Mouse (Mus musculus) embryonic facial prominence, embryonic 12.5 days (tissue): ENCODE measurements at regions not wholly inside any gene's neighbourhood (a gene's known extent, or its start where the extent isn't known, plus 50 kb on each side); places are given as distances from the start of the nearest gene placed in this dataset.

Source experiments
- ATAC-seq: fragments of 200-750 bp; cut with Nextera tagmentation; 2 replicates; pipeline ENCODE4 v1.8.0; 2017; ENCODE audit not compliant: insufficient number of reproducible peaks, insufficient read depth, low FRiP score, low TSS enrichment
- H3K27ac ChIP-seq: fragments of 300-500 bp; sonication (generic); 2 replicates; pipeline ENCODE4 v1.5.1; 2016; ENCODE audit warnings: mild to moderate bottlenecking
- H3K27me3 ChIP-seq: fragments of 300-500 bp; sonication (generic); 2 replicates; pipeline ENCODE4 v1.6.1; 2016; ENCODE audit warnings: mild to moderate bottlenecking, moderate library complexity
- H3K36me3 ChIP-seq: fragments of 300-500 bp; sonication (generic); 2 replicates; pipeline ENCODE4 v1.6.1; 2016; ENCODE audit warnings: mild to moderate bottlenecking
- H3K4me1 ChIP-seq: fragments of 300-500 bp; sonication (generic); 2 replicates; pipeline ENCODE4 v1.6.1; 2016
- H3K4me2 ChIP-seq: fragments of 300-500 bp; sonication (generic); replicated peaks from 2 replicates; pipeline ENCODE4 v1.6.1; 2016; ENCODE audit warnings: mild to moderate bottlenecking, moderate library complexity
- H3K4me3 ChIP-seq: fragments of 300-500 bp; sonication (generic); 2 replicates; pipeline ENCODE4 v1.5.1; 2016; ENCODE audit warnings: mild to moderate bottlenecking
- H3K9ac ChIP-seq: fragments of 300-500 bp; sonication (generic); 2 replicates; pipeline ENCODE4 v1.6.1; 2016; ENCODE audit warnings: mild to moderate bottlenecking, moderate library complexity
- H3K9me3 ChIP-seq: fragments of 300-500 bp; sonication (generic); 2 replicates; pipeline ENCODE4 v1.6.1; 2016; ENCODE audit warnings: mild to moderate bottlenecking, moderate library complexity
- WGBS: fragments of 180-500 bp; shearing (Covaris S2); methylation state at CpG from one replicate; pipeline ENCODE4 v1.1.7; 2016; 5-methylcytosine and 5-hydroxymethylcytosine counted together

DNA sequence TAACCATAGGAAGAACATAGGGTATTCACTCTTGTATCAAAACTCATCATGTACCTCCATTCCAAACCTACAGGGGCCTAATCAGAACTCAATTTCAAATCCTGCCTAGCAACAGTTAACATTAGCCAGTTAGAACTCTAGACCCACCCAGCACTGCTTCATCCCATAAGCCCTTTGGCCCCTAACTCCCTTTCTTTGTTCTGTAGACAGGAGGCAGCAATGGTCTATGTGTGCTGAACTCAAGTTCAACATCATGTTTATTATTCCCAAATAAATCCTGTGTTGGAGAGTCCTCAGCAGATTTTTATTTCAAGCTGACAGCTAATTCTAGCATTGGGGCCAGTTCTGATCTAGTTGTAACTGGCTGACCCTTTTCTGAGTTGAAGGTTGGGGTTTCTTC, 112.2 kb downstream of the Ipo8 start:
- Histone ChIP-seq H3K36me3 (no peaks in the 10 kb centered on the region), H3K4me3 (no peak overlapping the region), H3K9me3 (no peaks in the 10 kb centered on the region), H3K27me3 (no peaks in the 10 kb centered on the region), H3K4me2 (no peak overlapping the region), H3K4me1 (no peaks in the 10 kb centered on the region), H3K9ac (no peak overlapping the region), H3K27ac (no peak overlapping the region)
- ATAC-seq = no peak

DNA sequence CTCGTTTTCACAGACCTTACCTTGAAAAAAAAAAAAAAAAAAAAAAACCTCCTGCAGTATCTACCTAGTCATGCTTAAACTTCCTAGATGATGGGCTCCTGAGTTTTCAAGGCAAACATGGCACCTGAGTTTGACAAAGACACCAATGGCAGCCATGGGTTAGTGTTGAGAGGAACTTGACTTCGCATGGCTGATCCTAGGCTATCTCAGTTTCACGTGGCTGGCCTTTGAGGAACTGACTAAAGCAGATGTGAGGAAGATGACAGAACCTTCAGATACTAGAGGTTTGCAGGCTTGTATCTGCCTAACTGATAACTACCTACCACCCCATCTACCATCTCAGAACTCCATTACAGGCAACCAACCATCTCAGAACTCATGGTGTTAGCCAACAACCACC, 120.9 kb downstream of the Ipo8 start:
- 85% methylated on average over 3 of the region's 3 CpGs for WGBS
- H3K4me3 ChIP-seq = no peak overlapping the region

DNA sequence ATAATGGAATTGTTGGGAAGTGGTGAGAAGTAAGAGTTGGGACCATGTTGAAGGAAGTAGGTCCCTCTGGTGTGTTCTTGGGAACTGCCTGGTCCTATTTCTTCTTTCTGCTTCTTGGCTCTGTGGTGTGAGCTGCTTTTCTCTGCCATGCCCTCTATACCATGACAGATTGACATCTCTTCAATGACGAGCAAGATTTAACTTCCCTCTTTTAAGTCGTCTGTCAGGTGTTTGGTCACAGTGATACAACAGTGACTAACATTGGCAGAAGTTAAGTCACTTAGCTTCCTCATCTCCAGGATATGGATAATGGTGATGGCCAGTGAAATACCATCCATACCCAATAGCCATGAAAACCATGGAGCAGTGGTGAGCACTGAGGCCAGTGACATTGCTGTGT, 122.9 kb downstream of the Ipo8 start:
- no peak for ATAC-seq

More for the DNA sequence above, 120.9 kb downstream of the Ipo8 start:
- ATAC-seq = no peak
- Histone ChIP-seq H3K4me1 (no peaks in the 10 kb centered on the region), H3K27me3 (no peaks in the 10 kb centered on the region), H3K9ac (no peak overlapping the region), H3K36me3 (no peaks in the 10 kb centered on the region), H3K9me3 (no peaks in the 10 kb centered on the region), H3K4me2 (no peak overlapping the region), H3K27ac (no peak overlapping the region)

DNA sequence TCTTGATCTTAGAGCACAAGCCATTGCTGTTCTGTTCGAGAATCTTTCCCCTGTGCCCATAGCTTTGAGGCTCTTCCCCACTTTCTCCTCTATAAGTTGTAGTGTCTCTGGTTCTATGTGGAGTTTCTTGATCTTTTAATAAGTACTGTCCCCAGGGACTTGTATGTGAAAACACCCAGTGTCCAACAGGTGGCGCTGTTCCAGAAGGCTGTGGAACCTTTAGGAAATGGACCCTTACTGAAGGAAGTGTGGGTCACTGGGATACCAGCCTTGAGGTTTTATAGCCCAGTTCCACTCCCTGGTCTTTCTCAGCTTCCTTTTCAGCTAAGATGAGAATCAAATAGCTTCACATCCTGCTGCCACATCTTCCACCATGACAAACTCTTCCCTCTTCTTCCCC, 125.6 kb downstream of the Ipo8 start:
- Histone ChIP-seq H3K27ac (no peak overlapping the region), H3K4me1 (no peaks in the 10 kb centered on the region), H3K4me3 (no peak overlapping the region), H3K27me3 (no peaks in the 10 kb centered on the region), H3K9ac (no peak overlapping the region), H3K36me3 (no peaks in the 10 kb centered on the region), H3K9me3 (no peaks in the 10 kb centered on the region), H3K4me2 (no peak overlapping the region)
- 39% methylated on average over 2 of the region's 2 CpGs for WGBS
- no peak for ATAC-seq

More for the DNA sequence above, 122.9 kb downstream of the Ipo8 start:
- Histone ChIP-seq H3K4me1 (no peaks in the 10 kb centered on the region), H3K4me2 (no peak overlapping the region), H3K36me3 (no peaks in the 10 kb centered on the region), H3K27me3 (no peaks in the 10 kb centered on the region), H3K9me3 (no peaks in the 10 kb centered on the region), H3K4me3 (no peak overlapping the region), H3K9ac (no peak overlapping the region), H3K27ac (no peak overlapping the region)
- 84% methylated on average over 2 of the region's 2 CpGs for WGBS

DNA sequence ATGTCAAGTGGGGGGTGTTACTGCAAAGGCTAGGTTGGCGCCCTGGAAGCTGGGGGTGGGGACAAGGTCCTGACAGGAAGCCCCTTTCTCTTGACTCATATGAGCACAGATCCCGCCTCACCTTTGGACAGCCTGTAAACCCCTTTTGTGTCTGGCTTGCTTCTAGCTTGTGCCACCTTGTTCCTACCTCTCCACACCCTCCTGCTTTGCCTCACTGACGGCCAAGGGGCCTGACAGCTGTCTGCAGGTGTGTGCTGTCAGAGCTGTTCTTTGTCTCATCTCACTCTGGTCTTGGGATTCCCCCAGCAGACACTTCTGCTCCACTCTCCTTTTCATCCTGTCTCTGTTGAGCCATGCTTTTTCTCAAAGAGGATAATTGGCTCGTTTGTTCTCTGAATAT, 137.9 kb downstream of the Ipo8 start:
- no peak overlapping the region for H3K4me3 ChIP-seq
- no peaks in the 10 kb centered on the region for H3K9me3 ChIP-seq
- ATAC-seq = no peak
- WGBS = 46% methylated on average over 4 of the region's 4 CpGs
- H3K36me3 ChIP-seq = no peaks in the 10 kb centered on the region
- H3K27me3 ChIP-seq = no peaks in the 10 kb centered on the region
- no peak overlapping the region for H3K4me2 ChIP-seq
- no peak overlapping the region for H3K9ac ChIP-seq
- H3K4me1 ChIP-seq = no peaks in the 10 kb centered on the region
- no peak overlapping the region for H3K27ac ChIP-seq

DNA sequence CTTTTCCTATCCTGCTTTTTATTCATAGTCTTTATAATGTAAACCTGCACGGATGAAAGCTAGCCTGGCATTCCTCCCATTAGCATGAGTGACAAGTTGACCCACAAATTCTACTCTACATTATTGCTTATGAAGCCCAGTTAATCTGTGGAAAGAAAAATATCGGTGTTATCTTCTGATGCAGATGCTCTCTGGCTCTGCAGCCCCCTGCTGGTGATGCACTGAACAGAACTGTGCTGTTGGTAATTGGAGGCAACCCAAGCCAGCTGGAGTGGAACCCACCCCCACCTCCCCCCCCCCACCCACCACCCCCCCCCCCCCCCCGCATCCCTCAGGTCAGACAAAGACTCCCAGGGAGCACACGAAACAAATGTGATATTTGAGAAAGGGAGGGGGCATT, 143.5 kb downstream of the Ipo8 start:
- H3K27ac ChIP-seq = no peak overlapping the region
- 33% methylated on average over 3 of the region's 4 CpGs for WGBS
- no peaks in the 10 kb centered on the region for H3K27me3 ChIP-seq
- H3K36me3 ChIP-seq = no peaks in the 10 kb centered on the region
- no peak overlapping the region for H3K4me3 ChIP-seq
- H3K9me3 ChIP-seq = no peaks in the 10 kb centered on the region
- no peak overlapping the region for H3K9ac ChIP-seq
- no peaks in the 10 kb centered on the region for H3K4me1 ChIP-seq
- ATAC-seq = no peak
- no peak overlapping the region for H3K4me2 ChIP-seq

DNA sequence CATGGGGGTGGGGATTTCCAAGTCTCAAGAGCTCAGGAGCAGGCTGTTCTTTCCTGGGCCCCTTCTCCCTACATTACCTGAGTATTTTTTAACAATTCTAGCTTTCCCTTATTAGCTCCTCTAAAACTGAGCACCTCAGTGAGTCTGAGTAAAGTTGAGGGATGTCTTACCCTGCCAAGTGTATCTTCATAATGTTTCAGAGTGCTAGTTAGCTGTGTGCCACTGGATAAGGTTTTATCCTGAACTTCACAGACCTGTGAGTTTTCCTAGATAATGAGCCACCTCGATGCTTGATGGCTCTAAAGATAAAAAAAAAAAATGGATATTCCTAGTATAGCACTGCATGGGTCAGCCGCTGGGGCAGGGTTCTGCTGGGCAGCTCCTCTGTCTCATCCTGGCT, 171.1 kb downstream of the Ipo8 start:
- H3K4me1 ChIP-seq = no peaks in the 10 kb centered on the region
- no peaks in the 10 kb centered on the region for H3K27me3 ChIP-seq
- WGBS = 88% methylated on average over 2 of the region's 2 CpGs
- no peaks in the 10 kb centered on the region for H3K9me3 ChIP-seq
- no peak for ATAC-seq
- H3K27ac ChIP-seq = no peak overlapping the region
- H3K4me2 ChIP-seq = no peak overlapping the region
- H3K9ac ChIP-seq = no peak overlapping the region
- H3K4me3 ChIP-seq = no peak overlapping the region
- no peaks in the 10 kb centered on the region for H3K36me3 ChIP-seq

DNA sequence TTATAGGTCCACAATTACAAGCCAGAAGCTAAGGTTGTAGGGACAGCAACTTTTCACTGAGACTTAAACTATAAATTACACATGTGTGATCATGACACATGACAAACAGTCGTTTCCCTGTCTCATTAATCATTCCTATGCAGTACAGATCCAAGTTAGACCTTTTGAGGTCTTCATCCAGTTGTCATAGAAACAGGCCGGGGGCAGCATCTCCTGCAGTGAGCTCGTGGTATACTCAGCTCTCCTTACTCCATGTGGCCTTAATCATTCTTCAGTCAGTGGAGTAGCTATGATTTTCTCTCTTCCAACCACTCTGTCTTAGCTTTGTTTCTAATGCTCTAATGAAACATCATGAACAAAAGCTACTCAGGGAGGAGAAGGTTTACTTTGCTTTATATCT, 178.1 kb downstream of the Ipo8 start:
- ATAC-seq = no peak
- Histone ChIP-seq H3K36me3 (no peaks in the 10 kb centered on the region), H3K9me3 (no peaks in the 10 kb centered on the region), H3K27me3 (no peaks in the 10 kb centered on the region), H3K4me1 (no peaks in the 10 kb centered on the region), H3K27ac (no peak overlapping the region), H3K9ac (no peak overlapping the region), H3K4me3 (no peak overlapping the region), H3K4me2 (no peak overlapping the region)
- 40% methylated on average over 3 of the region's 3 CpGs for WGBS

DNA sequence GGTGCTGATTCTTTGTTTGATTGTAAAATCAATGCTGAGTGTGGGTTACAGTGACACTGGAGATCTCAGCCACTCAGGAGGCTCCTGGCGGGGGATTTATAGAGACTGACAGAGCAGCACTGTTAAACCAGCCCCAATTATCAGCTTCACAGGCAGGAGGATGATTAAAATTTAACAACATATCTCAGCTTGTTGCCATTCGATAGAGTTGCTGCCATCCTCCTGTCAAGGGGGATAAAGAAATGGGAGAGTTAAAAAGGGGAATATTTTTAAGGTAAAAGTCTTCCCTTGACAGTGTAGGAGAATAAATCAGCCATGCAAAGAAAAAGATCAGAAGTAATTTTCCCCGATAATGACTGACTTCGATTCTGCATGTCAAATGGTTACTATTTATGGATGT, 178.8 kb downstream of the Ipo8 start:
- Histone ChIP-seq H3K4me2 (no peak overlapping the region), H3K9ac (no peak overlapping the region), H3K4me1 (no peaks in the 10 kb centered on the region), H3K9me3 (no peaks in the 10 kb centered on the region), H3K4me3 (no peak overlapping the region), H3K27me3 (no peaks in the 10 kb centered on the region), H3K36me3 (no peaks in the 10 kb centered on the region), H3K27ac (no peak overlapping the region)
- no peak for ATAC-seq
- WGBS = 81% methylated on average over 4 of the region's 4 CpGs

DNA sequence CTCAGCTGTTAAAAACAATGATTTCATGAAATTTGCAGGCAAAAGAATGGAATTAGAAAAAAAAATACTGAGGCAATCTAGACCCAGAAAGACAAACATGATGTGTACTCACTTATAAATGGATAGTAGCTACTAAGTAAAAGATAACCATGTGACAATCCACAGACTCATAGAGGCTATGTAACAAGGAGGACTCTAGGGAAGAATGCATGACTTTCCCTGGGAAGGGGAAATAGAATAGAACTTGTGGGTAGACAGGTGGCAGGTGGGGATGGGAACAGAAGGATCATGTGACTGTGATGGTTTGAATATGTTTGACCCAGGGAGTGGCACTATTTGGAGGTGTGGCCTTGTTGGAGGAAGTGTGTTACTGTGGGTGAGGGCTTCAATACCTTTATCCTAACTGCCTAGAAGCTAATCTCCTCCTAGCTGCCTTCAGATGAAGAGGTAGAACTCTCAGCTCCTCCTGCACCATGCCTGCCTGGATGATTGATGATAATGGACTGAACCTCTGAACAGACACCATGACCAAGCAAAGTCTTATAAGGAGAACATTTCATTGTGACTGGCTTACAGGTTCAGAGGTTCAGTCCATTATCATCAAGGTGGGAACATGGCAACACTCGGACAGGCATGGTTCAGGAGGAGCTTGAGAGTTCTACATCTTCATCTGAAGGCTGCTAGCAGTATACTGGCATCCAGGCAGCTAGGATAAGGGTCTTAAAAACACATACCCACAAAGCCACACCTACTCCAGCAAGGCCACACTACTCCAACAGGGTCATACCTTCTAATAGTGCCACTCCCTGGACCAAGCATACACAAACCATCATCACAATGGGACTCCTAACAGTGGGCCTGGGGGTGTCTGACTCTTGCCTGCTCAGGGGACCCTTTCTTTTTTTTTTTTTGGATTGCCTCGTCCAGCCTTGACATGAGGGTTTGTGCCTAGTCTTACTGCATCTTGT, 183.6 kb downstream of the Ipo8 start:
- Histone ChIP-seq H3K27ac (no peak overlapping the region), H3K27me3 (no peaks in the 10 kb centered on the region), H3K9ac (no peak overlapping the region), H3K4me1 (no peaks in the 10 kb centered on the region), H3K4me3 (no peak overlapping the region), H3K9me3 (no peaks in the 10 kb centered on the region), H3K36me3 (no peaks in the 10 kb centered on the region), H3K4me2 (no peak overlapping the region)
- no peak for ATAC-seq
- 66% methylated on average over 2 of the region's 2 CpGs for WGBS

DNA sequence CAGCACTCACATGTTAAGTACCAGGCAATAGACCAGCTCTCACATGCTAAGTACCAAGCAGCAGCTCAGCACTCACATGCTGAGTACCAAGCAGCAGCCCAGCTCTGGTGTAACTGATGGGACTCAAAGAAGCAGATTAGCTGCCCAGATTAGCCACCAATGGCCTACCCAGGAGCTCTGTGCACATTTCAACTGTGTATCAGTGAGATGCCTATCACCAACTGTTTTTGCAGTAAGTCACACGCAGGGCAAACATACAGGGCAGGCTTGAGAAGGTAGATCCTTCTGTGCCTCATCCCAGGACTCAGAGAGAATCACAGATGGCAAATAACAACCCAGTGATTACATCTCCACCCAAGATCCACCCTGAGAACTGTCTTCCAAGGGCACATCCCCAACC, 190.7 kb downstream of the Ipo8 start:
- 81% methylated on average over 1 of the region's 1 CpGs for WGBS
- H3K4me3 ChIP-seq = no peak overlapping the region
- no peaks in the 10 kb centered on the region for H3K36me3 ChIP-seq
- no peaks in the 10 kb centered on the region for H3K9me3 ChIP-seq
- H3K4me2 ChIP-seq = no peak overlapping the region
- H3K27me3 ChIP-seq = no peaks in the 10 kb centered on the region
- no peak overlapping the region for H3K9ac ChIP-seq
- H3K4me1 ChIP-seq = no peaks in the 10 kb centered on the region
- ATAC-seq = no peak
- no peak overlapping the region for H3K27ac ChIP-seq

DNA sequence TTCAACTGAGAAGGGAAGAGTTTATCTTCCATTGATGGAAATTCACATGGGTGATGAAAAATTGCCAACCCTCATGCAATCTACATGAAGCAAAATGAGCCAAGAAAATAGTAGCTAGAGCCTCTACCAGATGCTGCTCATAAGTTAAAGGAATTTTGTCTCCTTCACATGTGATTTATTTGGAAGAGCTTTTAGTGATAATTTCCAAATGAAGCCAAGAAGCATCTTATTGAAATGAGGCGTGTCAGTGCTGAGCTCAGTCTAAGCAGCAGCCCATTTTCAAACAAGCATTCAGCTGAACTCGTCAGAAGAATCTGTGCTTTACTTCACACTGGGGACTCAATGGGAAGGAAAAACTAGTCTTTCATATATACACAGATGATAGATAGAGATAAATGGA, 190.0 kb upstream of the Tmtc1 start:
- ATAC-seq = no peak
- Histone ChIP-seq H3K4me1 (no peaks in the 10 kb centered on the region), H3K27me3 (no peaks in the 10 kb centered on the region), H3K27ac (no peak overlapping the region), H3K9me3 (no peaks in the 10 kb centered on the region), H3K36me3 (no peaks in the 10 kb centered on the region), H3K4me3 (no peak overlapping the region), H3K4me2 (no peak overlapping the region), H3K9ac (no peak overlapping the region; the same call in 1 of the 2 replicates)
- WGBS = 81% methylated on average over 2 of the region's 2 CpGs
